ENCODE assay signal across 9 mouse cellular contexts in the genomic region with DNA sequence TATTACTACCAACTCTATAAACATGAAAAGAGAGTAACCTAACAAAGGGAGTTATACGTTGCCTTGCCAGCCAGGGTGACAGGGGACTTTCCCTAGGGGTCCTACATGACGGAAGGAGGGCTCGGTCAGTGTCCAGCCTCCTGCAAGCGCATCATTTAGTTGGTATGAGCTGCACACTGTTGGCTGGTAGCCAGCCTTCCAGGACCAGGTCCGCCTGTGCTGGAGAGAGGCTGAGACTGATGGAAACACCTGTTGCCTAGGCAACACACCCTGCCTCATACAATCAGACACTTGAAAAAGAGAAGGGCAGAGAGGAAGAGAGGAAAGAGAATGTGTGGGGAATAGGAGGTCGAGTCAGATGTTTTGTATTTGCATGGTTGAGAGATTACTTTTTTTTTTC.
DNase-seq lines count a peak whose midpoint lies in the region; ATAC-seq and TF ChIP-seq lines count a peak whose summit lies in the region.
"Had no signal": no experiment of that assay in that cellular context is flagged by ENCODE, and none has a peak within 500 bp of the region (broad histone marks: within the 10 kb centered on the region; RNA-seq: fewer than 3 reads in every experiment).

No protein-coding gene starts in this region.

- no peak overlapping the region for H3K4me2 ChIP-seq in forebrain, embryonic 15.5 days (replicated peaks)
- H3K4me2 ChIP-seq: liver, embryonic 15.5 days had no signal

- in situ Hi-C loops in ES-E14 (cut with MboI; ENCODE audit: low sequenced_read_pairs in 2 of 2, unreplicated experiment in 2 of 2), result no loop called here

- H3K4me3 ChIP-seq in ES-E14 (ENCODE audit: insufficient read depth in 1 of 2, low read depth in 1 of 2, low read length in 2 of 2, poor library complexity in 1 of 2, severe bottlenecking in 1 of 2), result no peak overlapping the region
- H3K4me3 ChIP-seq in forebrain, embryonic 15.5 days, result no peak overlapping the region
- H3K4me3 ChIP-seq: liver, embryonic 15.5 days had no signal

- DNase-seq in adrenal gland, postnatal 14 days, result peak; percentile 17
- DNase-seq in adrenal gland, adult 2 months, result no peak
- no peak for DNase-seq in ES-E14 (ENCODE audit: low read depth, low spot score)
- peak; percentile 72 for DNase-seq in mesoderm, embryonic 11.5 days (ENCODE audit: low read depth, low spot score)
- no peak for DNase-seq in heart, postnatal 25 days (ENCODE audit: low spot score)
- DNase-seq in urinary bladder, postnatal 4 days (ENCODE audit: low spot score in 2 of 2), result no peak

- no peaks in the 10 kb centered on the region for H3K36me3 ChIP-seq in ES-E14 (ENCODE audit: control insufficient read depth, insufficient read depth, low read length, poor library complexity, severe bottlenecking)
- H3K36me3 ChIP-seq in forebrain, embryonic 15.5 days, result no peaks in the 10 kb centered on the region
- H3K36me3 ChIP-seq: liver, embryonic 15.5 days had no signal

- 7% methylated on average over 6 of the region's 6 CpGs for WGBS in forebrain, embryonic 15.5 days

- intact Hi-C loops in heart, postnatal 25 days (cut with DNase I), result no loop called here

- H3K4me1 ChIP-seq in ES-E14 (ENCODE audit: control insufficient read depth in 2 of 2, insufficient read depth in 2 of 2, low read length in 2 of 2, poor library complexity in 1 of 2), result peaks cover 32 to 48% of the 10 kb centered on the region in 2 experiments
- peaks cover 26% of the 10 kb centered on the region for H3K4me1 ChIP-seq in forebrain, embryonic 15.5 days

- H3K9me3 ChIP-seq in ES-E14 (ENCODE audit: control insufficient read depth, insufficient read depth, low read depth, low read length), result no peaks in the 10 kb centered on the region
- H3K9me3 ChIP-seq in forebrain, embryonic 15.5 days, result no peaks in the 10 kb centered on the region
- H3K9me3 ChIP-seq: liver, embryonic 15.5 days had no signal

- H3K9ac ChIP-seq in ES-E14 (ENCODE audit: insufficient read depth, low read depth, low read length, poor library complexity, severe bottlenecking), result peak overlapping the region; percentile 23; the same call in 1 of the 2 replicates
- no peak overlapping the region for H3K9ac ChIP-seq in forebrain, embryonic 15.5 days (replicated peaks)
- H3K9ac ChIP-seq: liver, embryonic 15.5 days had no signal

- peak; percentile 38; the same call in 1 of the 2 replicates for ATAC-seq in forebrain, embryonic 15.5 days (replicated peaks)
- no peak for ATAC-seq in erythroid progenitor cell, adult 5-6 weeks (replicated peaks; ENCODE audit: low FRiP score, poor library complexity, severe bottlenecking)

- H3K27ac ChIP-seq in ES-E14 (ENCODE audit: insufficient read depth, low read depth, low read length, poor library complexity, severe bottlenecking), result peak overlapping the region; percentile 48; the same call in 1 of the 2 replicates
- no peak overlapping the region; the same call in 1 of the 2 replicates for H3K27ac ChIP-seq in forebrain, embryonic 15.5 days (replicated peaks)
- H3K27ac ChIP-seq: liver, embryonic 15.5 days had no signal

- H3K27me3 ChIP-seq in forebrain, embryonic 15.5 days, result no peaks in the 10 kb centered on the region
- H3K27me3 ChIP-seq: liver, embryonic 15.5 days had no signal

TF ChIP-seq in ES-E14, 5 proteins besides CTCF, POLR2A, EP300 and RAD21:
- no peak for TF ChIP-seq CHD2 (IDR thresholded peaks at IDR 0.05; ENCODE audit: low read depth, low read length)
- no peak for TF ChIP-seq ZNF384 (IDR thresholded peaks at IDR 0.05; ENCODE audit: low read depth, low read length)
- no peak for TF ChIP-seq HCFC1 (IDR thresholded peaks at IDR 0.05; ENCODE audit: borderline replicate concordance, insufficient read depth, low read length)
- TF ChIP-seq ZC3H11A (IDR thresholded peaks at IDR 0.05; ENCODE audit: borderline replicate concordance, low read depth, low read length), result no peak
- TF ChIP-seq MAFK (IDR thresholded peaks at IDR 0.05; ENCODE audit: insufficient read depth, low read depth, low read length), result no peak

Comparison
In these comparisons a context has a peak if more than half of its experiments do, and no peak if none do; other contexts are left out.
1. DNase-seq: peak in adrenal gland, postnatal 14 days (single experiment) and mesoderm, embryonic 11.5 days (single experiment); none in adrenal gland, adult 2 months (single experiment), ES-E14 (single experiment), heart, postnatal 25 days (single experiment) and urinary bladder, postnatal 4 days (0 of 2).